Mouse (Mus musculus) testis, adult 10 weeks (tissue): Measurements from ENCODE around the gene Vmn2r45. TPM values are rescaled to one million over a fixed set of nuclear protein-coding genes. Genes with fewer than 3 reads are reported as not detected.

Source experiments
- polyA plus RNA-seq: library from polyadenylated mRNA; stranded (reverse); fragments of 350-450 nt; fragmentation: Illumina TruSeq; extraction: RNeasy Lipid Tissue Mini Kit (QIAGEN cat#74804); gene quantifications from one replicate; pipeline ENCODE4 v1.2.3, GENCODE M21; 2014; ENCODE audit warnings: low read depth, low replicate concordance

Vmn2r45 gene
- not detected for polyA plus RNA-seq

DNA sequence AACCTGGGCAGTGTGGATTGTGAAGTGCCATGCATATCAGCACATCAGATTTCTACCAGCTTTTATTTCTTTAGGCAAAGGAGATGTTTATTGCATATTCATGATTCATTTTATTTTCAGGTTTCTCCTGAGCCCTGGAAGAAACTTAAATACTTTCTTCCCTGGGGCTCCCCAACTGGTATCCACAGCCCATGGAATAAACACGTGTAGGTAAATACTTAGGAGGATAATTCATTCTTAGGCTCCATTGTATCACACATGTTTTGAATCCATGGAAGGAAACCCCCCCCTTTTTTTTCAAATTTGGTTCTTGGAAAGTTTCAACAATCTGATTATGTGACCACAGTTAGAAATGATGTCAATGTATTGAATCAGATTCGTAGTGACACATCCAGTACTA lies at the start of gene Vmn2r45:
Vmn2r45 (minus strand) TSS at position 101 of the 400 bp plus-strand sequence.

Other genes starting within 250 kb of the Vmn2r45 start
- gene Vmn2r43, start 228.5 kb downstream of the Vmn2r45 start, polyA plus RNA-seq: not detected
- gene Vmn2r44, start 105.7 kb downstream of the Vmn2r45 start, polyA plus RNA-seq: not detected